Mouse (Mus musculus): ENCODE data around the gene Gm20388.

Gm20388 gene

GRCm38 (mm10) chr8:121848495-121848894 lies 1937.9 kb downstream of the Gm20388 start:
- no peak for DNase-seq (ENCODE audit: low read depth, low spot score)

DNA sequence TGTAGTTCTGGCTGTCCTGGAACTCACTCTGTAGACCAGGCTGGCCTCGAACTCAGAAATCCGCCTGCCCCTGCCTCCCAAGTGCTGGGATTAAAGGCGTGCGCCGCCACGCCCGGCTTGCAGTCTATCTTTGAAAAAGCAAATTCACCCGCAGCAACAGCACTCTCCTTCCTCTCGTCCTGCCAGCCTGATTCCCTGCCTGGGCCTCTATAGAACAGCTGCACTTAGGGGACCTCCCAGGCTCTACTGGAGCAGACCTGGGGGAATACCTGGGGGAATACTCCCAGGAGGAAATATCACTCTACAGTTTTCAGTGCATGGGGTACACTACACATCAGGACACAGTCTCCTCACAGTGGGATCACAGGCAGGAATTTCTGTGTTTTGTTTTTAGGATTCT lies 1938.7 kb downstream of the Gm20388 start:
- no peak for DNase-seq (ENCODE audit: low read depth, low spot score)

- peak; percentile 90 for DNase-seq (ENCODE audit: low read depth, low spot score)
These were observed 1939.4 kb downstream of the Gm20388 start for GRCm38 (mm10) chr8:121850018-121850417.

GRCm38 (mm10) chr8:121850436-121850820 lies 1939.8 kb downstream of the Gm20388 start:
- no peak for DNase-seq (ENCODE audit: low read depth, low spot score)

- DNase-seq (ENCODE audit: low read depth, low spot score) = peak; percentile 98
These were observed 1940.3 kb downstream of the Gm20388 start for GRCm38 (mm10) chr8:121850821-121851470.

GRCm38 (mm10) chr8:121851716-121852115 lies 1941.1 kb downstream of the Gm20388 start:
- no peak for DNase-seq (ENCODE audit: low read depth, low spot score)

GRCm38 (mm10) chr8:121852464-121852863 lies 1941.8 kb downstream of the Gm20388 start:
- DNase-seq (ENCODE audit: low read depth, low spot score) = peak; percentile 40

DNA sequence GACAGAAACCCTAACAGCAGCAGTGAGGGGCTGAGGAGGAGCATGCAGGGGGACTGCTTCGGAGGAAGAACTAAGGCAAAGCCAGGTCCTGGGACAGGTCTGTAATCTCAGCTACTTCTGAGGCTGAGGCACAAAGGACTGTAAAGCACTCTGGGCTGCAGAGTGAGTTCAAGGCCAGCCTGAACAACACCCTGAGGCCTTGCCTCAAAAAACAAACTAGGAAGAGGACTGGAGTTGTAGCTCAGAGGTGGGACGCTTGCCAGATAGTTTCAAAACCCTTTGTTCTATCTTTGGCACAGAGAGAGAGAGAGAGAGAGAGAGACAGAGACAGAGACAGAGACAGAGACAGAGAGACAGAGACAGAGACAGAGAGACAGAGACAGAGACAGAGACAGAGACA lies 1942.9 kb downstream of the Gm20388 start:
- peak; percentile 20 for DNase-seq (ENCODE audit: low read depth, low spot score)

GRCm38 (mm10) chr8:121856071-121856746 lies 1945.6 kb downstream of the Gm20388 start:
- no peak for DNase-seq (ENCODE audit: low read depth, low spot score)

- DNase-seq (ENCODE audit: low read depth, low spot score) = peak; percentile 96
These were observed 1946.7 kb downstream of the Gm20388 start for GRCm38 (mm10) chr8:121857331-121857730.

DNA sequence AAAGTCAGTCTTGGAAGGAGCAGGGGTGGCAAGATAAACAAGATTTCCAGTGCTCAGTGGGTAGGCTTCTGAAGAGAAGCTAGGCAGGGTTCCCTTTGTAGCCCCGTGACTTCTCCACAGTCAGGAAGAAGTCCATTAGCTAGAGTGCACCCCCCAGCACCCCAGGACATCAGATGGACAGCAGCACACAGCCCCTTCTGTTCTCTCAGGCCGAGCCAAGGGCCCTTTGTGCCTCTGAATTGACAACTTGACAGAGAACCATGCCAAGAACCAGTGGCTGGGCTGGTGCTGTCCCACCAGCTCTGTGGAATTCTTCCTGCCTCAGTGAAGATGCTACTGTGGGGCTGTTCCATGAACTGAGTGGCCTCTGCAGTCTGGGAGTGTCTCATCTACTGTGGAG lies 1947.1 kb downstream of the Gm20388 start:
- no peak for DNase-seq (ENCODE audit: low read depth, low spot score)

DNA sequence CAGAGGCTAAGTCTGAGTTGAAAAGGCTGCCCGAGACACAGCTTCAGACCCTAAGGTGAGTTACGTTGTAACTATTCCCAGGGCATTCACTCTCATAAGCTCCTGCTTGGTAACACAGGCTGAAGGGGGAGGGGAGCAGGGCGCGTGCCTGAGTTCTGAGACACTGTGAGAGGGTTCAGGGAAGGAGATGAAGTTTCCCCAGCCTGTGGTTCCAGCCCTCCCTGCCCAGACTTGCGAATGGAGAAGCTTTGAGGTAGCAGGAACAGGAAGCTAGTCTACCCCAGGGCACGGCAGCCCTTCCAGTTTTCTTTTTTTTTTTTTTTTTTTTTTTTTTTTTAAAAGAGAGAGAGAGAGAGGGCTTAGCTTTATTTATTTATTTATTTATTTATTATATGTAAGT lies 1950.6 kb downstream of the Gm20388 start:
- no peak for DNase-seq (ENCODE audit: low read depth, low spot score)

DNA sequence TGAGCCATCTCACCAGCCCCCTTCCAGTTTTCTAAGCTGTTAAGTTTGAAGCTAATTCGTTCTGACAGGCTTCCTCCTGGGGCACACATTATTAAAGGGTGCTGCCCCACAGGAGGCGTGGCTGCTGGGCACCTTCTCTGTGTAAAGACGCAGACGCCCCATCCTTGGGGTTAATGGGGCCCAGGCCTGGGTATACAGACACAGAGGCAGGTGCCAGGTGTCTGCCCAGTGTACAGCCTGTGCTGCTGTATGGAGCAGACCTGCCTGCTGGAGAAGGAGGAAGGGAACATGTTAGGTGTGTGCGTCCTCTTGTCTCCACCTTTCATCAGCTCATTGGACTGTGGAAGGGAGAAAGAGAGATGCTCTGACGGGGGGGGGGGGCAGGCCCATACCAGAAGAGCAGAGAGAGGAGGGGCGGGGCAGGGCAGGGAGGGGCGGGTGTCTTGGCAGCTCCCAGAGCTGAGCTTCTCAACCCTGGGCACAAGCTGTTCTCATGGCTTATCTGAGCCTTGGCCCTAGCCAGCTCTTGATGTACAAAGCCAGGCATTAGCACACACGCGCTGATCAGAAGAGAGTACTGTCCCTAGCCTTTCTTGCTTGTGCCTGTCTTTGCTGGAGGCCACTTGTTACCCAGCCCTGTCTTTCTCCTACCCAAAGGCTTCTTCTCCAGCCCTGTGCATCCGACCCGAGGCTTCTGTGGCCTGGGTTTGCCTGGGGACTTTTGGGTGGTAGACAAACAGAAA lies 1951.3 kb downstream of the Gm20388 start:
- DNase-seq (ENCODE audit: low read depth, low spot score) = peak; percentile 87

GRCm38 (mm10) chr8:121865356-121865755 lies 1954.7 kb downstream of the Gm20388 start:
- no peak for DNase-seq (ENCODE audit: low read depth, low spot score)

DNA sequence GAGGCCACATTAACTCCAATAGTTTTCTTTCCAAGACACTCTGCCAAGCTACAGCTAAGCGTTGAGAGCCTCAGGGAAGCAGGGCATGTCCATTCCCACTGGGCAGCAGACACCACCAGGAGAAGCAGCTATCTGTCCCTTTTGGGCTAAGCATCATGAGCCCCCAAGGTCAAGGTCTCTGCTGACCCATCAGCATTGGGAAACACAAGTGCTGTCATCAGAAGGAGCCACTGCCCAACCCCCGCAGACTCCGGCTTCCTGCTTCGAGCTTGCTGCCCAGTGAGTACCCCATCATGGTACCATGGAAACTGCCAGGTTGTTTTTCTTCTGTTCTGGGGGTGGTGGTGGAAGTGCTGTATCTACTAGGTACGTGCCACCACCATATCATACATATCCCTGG lies 1957.6 kb downstream of the Gm20388 start:
- no peak for DNase-seq (ENCODE audit: low read depth, low spot score)

GRCm38 (mm10) chr8:121868896-121869295 lies 1958.3 kb downstream of the Gm20388 start:
- no peak for DNase-seq (ENCODE audit: low read depth, low spot score)

DNA sequence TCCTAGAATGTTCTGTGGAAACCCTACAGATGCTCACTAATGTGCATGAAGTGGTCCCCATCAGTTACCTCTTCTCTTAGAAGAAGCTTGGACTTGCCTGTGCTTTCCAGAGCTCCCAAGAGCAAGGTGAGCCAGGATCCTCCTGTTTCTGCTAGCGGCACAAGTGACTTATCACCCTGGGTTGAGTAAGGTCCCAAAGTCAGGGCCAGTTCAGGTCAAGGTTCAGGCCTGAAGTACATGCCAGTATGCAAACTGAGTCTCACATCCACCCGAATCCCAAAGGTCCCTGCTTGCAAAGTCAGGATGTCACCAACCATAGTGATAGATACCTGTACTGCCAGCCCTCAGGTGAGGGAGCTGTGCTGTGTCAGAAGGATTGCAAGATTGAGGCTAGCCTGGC lies 1959.5 kb downstream of the Gm20388 start:
- no peak for DNase-seq (ENCODE audit: low read depth, low spot score)

- peak; percentile 41 for DNase-seq (ENCODE audit: low read depth, low spot score)
These were observed 1961.3 kb downstream of the Gm20388 start for GRCm38 (mm10) chr8:121871833-121872440.

DNA sequence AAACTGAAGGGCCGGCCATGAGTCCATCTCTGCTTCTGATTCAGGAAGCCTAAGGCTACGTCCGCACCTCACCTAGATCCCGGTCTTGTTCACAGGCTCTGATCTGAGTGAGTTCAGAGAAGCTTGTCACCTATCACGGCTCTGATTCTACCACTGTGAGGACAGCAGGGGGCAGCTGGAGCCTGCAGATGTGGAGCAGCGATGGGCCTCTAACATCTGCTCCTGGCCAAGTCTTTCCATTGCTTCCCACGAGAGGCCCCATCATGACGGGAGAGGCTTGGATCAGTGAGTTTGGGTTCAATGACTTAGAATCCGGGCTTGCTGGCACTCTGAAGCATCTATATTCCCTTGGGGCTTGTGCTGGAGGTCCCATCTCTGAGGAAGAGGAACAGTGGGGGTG lies 1963.4 kb downstream of the Gm20388 start:
- DNase-seq (ENCODE audit: low read depth, low spot score) = peak; percentile 41

GRCm38 (mm10) chr8:121875045-121875444 lies 1964.4 kb downstream of the Gm20388 start:
- peak; percentile 61 for DNase-seq (ENCODE audit: low read depth, low spot score)

DNA sequence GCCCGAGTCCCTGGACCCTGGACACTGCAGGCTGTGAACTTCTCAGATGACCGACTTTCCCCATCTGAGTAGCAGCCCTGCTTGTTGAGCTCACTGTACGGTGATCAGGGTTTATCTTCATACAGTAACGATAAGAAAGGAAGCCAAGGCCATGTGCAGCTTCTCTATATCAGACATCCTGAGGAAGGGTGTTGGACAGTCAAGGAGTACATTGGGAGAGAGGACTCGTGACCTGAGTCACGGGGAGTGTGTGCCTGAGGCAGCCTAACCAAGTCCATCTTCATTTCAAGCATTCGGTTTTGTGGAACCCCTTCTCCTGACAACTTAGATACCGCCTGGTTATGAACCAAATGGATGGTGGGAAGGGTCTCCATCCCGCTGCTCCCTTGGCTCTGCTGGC lies 1964.9 kb downstream of the Gm20388 start:
- no peak for DNase-seq (ENCODE audit: low read depth, low spot score)

DNA sequence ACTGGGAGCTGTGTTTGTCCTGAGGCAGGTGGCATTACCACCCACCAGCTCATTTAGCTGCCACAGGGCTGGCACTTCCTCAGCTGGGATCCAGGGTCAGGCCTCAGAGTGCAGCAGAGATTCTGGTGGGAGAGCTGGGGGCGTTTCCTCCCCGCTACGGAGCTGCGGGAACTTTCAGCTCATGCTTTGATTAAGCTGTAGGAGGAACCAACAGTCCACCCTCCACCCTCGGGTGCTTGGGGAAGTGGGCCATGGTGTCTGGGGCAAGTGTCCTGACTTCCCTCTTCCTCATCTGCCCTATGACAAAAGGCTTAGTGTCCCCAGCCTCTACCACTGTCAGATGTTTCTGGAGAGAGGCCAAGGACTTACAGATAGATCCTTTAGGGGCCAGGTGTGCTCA lies 1966.6 kb downstream of the Gm20388 start:
- DNase-seq (ENCODE audit: low read depth, low spot score) = no peak
